Comparison of ENCODE assay signal across 27 mouse cellular contexts in the genomic region with DNA sequence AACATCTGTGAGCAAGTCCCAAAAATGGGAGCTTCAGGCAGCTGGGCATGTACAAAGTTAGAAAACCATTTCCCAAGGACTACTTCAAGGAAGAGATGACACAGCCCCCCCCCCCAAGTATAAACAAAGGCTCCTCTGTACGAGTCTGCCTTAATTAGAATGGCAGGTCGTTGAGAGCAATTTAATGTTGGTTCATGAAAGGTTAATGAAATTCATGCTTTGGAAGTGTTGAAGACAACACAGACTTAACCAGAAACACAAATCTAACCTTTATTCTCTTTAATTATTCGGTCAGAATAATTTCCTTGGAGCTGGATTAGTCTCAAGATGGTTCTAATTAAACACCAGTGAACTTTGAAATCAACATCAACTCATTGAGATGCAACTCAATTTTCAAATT. TPM values are rescaled to one million over a fixed set of nuclear protein-coding genes. Genes with fewer than 3 reads are reported as not detected.
A peak's percentile ranks its signal among the peaks of the same experiment; 100 is the strongest.
DNase-seq lines count a peak whose midpoint lies in the region; ATAC-seq lines count a peak whose summit lies in the region.
"Had no signal": no experiment of that assay in that cellular context is flagged by ENCODE, and none has a peak within 500 bp of the region (broad histone marks: within the 10 kb centered on the region; RNA-seq: fewer than 3 reads in every experiment).

No protein-coding gene starts in this region.

- no peaks in the 10 kb centered on the region for H3K27me3 ChIP-seq in forebrain, embryonic 11.5 days (ENCODE audit: control insufficient read depth, insufficient read depth, low read length)
- no peaks in the 10 kb centered on the region for H3K27me3 ChIP-seq in forebrain, embryonic 15.5 days
- H3K27me3 ChIP-seq in midbrain, embryonic 11.5 days (ENCODE audit: control insufficient read depth, insufficient read depth, low read length): no peaks in the 10 kb centered on the region
- no peaks in the 10 kb centered on the region for H3K27me3 ChIP-seq in midbrain, embryonic 10.5 days (ENCODE audit: low read depth, poor library complexity, severe bottlenecking)
- no peaks in the 10 kb centered on the region for H3K27me3 ChIP-seq in hindbrain, embryonic 13.5 days
- H3K27me3 ChIP-seq: CH12.LX; embryonic facial prominence, embryonic 13.5 days; hindbrain, embryonic 12.5 days; intestine, embryonic 15.5 days had no signal

- no peak for DNase-seq in forebrain, embryonic 11.5 days (ENCODE audit: low spot score)
- no peak for DNase-seq in midbrain, embryonic 11.5 days (ENCODE audit: low spot score, missing footprints)
- DNase-seq in midbrain, embryonic 10.5 days (ENCODE audit: low spot score): no peak
- DNase-seq in retina, postnatal 1 day: peak; percentile 67
- DNase-seq in retina, embryonic 14.5 days (ENCODE audit: low spot score): no peak
- DNase-seq: adrenal gland, adult 2 months; adrenal gland, postnatal 14 days; B cell, adult 2 months; cerebellum, adult 11-12 months; cerebellum, adult 8-10 months; cerebellum, postnatal 10 days; cerebellum, postnatal 36 days; embryo, embryonic 11 days; gastrocnemius, adult 2 months; gastrocnemius, postnatal 14 days; heart, adult 11 months had no signal

- H3K4me2 ChIP-seq in forebrain, embryonic 11.5 days (ENCODE audit: low read depth, low read length, severe bottlenecking): no peak overlapping the region
- H3K4me2 ChIP-seq in forebrain, embryonic 15.5 days (replicated peaks): no peak overlapping the region
- no peak overlapping the region for H3K4me2 ChIP-seq in midbrain, embryonic 11.5 days
- H3K4me2 ChIP-seq in hindbrain, embryonic 13.5 days: no peak overlapping the region
- H3K4me2 ChIP-seq: embryonic facial prominence, embryonic 13.5 days; heart, embryonic 11.5 days; hindbrain, embryonic 12.5 days; intestine, embryonic 15.5 days had no signal

- no peak overlapping the region for H3K4me3 ChIP-seq in forebrain, embryonic 11.5 days (ENCODE audit: low read depth, low read length)
- H3K4me3 ChIP-seq in forebrain, embryonic 15.5 days: no peak overlapping the region
- no peak overlapping the region for H3K4me3 ChIP-seq in midbrain, embryonic 11.5 days (ENCODE audit: low read depth, low read length)
- H3K4me3 ChIP-seq in midbrain, embryonic 10.5 days: no peak overlapping the region
- H3K4me3 ChIP-seq in hindbrain, embryonic 13.5 days: no peak overlapping the region
- H3K4me3 ChIP-seq: embryonic facial prominence, embryonic 10.5 days; embryonic facial prominence, embryonic 13.5 days; erythroblast, embryonic 14.5 days; gastrocnemius, adult 2 months; hindbrain, embryonic 12.5 days; intestine, embryonic 15.5 days had no signal

- ATAC-seq in forebrain, embryonic 11.5 days (replicated peaks; ENCODE audit: low FRiP score): peak; percentile 63; the same call in 1 of the 2 replicates
- ATAC-seq in forebrain, embryonic 15.5 days (replicated peaks): no peak
- ATAC-seq in midbrain, embryonic 11.5 days (ENCODE audit: low FRiP score): peak; percentile 35; the same call in 1 of the 2 replicates
- no peak for ATAC-seq in hindbrain, embryonic 13.5 days (ENCODE audit: low FRiP score)
- ATAC-seq: hindbrain, embryonic 16.5 days; intestine, embryonic 15.5 days had no signal

- no peak overlapping the region for H3K27ac ChIP-seq in forebrain, embryonic 11.5 days (ENCODE audit: low read depth, low read length)
- no peak overlapping the region for H3K27ac ChIP-seq in forebrain, embryonic 15.5 days (replicated peaks)
- no peak overlapping the region for H3K27ac ChIP-seq in midbrain, embryonic 11.5 days (ENCODE audit: low read depth, low read length)
- no peak overlapping the region for H3K27ac ChIP-seq in midbrain, embryonic 10.5 days (replicated peaks)
- no peak overlapping the region for H3K27ac ChIP-seq in hindbrain, embryonic 13.5 days
- H3K27ac ChIP-seq: embryonic facial prominence, embryonic 10.5 days; embryonic facial prominence, embryonic 13.5 days; gastrocnemius, adult 2 months; hindbrain, embryonic 12.5 days; intestine, embryonic 15.5 days had no signal

- H3K9ac ChIP-seq in forebrain, embryonic 11.5 days (ENCODE audit: low read length): no peak overlapping the region
- H3K9ac ChIP-seq in forebrain, embryonic 15.5 days (replicated peaks): no peak overlapping the region
- no peak overlapping the region for H3K9ac ChIP-seq in midbrain, embryonic 11.5 days (ENCODE audit: low read length)
- H3K9ac ChIP-seq in hindbrain, embryonic 13.5 days: no peak overlapping the region
- H3K9ac ChIP-seq: embryonic facial prominence, embryonic 13.5 days; hindbrain, embryonic 12.5 days; intestine, embryonic 15.5 days had no signal

- peaks cover 4% of the 10 kb centered on the region; the same call in 1 of the 2 replicates for H3K9me3 ChIP-seq in forebrain, embryonic 11.5 days (ENCODE audit: control insufficient read depth, low read length)
- no peaks in the 10 kb centered on the region for H3K9me3 ChIP-seq in forebrain, embryonic 15.5 days
- no peaks in the 10 kb centered on the region; the same call in 1 of the 2 replicates for H3K9me3 ChIP-seq in midbrain, embryonic 11.5 days (ENCODE audit: control insufficient read depth, low read length)
- peaks cover 20% of the 10 kb centered on the region for H3K9me3 ChIP-seq in midbrain, embryonic 10.5 days (replicated peaks)
- peaks cover 11% of the 10 kb centered on the region for H3K9me3 ChIP-seq in hindbrain, embryonic 13.5 days
- H3K9me3 ChIP-seq: G1E; intestine, embryonic 15.5 days had no signal

- no peaks in the 10 kb centered on the region for H3K36me3 ChIP-seq in forebrain, embryonic 11.5 days (ENCODE audit: control insufficient read depth, insufficient read depth, low read length)
- H3K36me3 ChIP-seq in forebrain, embryonic 15.5 days: no peaks in the 10 kb centered on the region
- H3K36me3 ChIP-seq in midbrain, embryonic 11.5 days (ENCODE audit: control insufficient read depth, insufficient read depth, low read length): no peaks in the 10 kb centered on the region
- peaks cover 20% of the 10 kb centered on the region for H3K36me3 ChIP-seq in midbrain, embryonic 10.5 days
- H3K36me3 ChIP-seq in hindbrain, embryonic 13.5 days: 0 out of 2 replicates have a peak, but pooled peaks cover 7% of the 10 kb centered on the region
- H3K36me3 ChIP-seq: G1E; hindbrain, embryonic 12.5 days; intestine, embryonic 15.5 days had no signal

- WGBS in forebrain, embryonic 11.5 days: 44% methylated on average over 3 of the region's 3 CpGs
- 30% methylated on average over 3 of the region's 3 CpGs for WGBS in forebrain, embryonic 15.5 days
- WGBS in midbrain, embryonic 11.5 days: 68% methylated on average over 3 of the region's 3 CpGs
- WGBS in midbrain, embryonic 10.5 days: 78% methylated on average over 3 of the region's 3 CpGs
- WGBS in hindbrain, embryonic 13.5 days: 54% methylated on average over 3 of the region's 3 CpGs

- H3K4me1 ChIP-seq in forebrain, embryonic 11.5 days (replicated peaks; ENCODE audit: control insufficient read depth, insufficient read depth, low read length): no peaks in the 10 kb centered on the region; the same call in 1 of the 2 replicates
- no peaks in the 10 kb centered on the region for H3K4me1 ChIP-seq in forebrain, embryonic 15.5 days
- H3K4me1 ChIP-seq in midbrain, embryonic 11.5 days (ENCODE audit: control insufficient read depth, insufficient read depth, low read length): no peaks in the 10 kb centered on the region
- no peaks in the 10 kb centered on the region; the same call in 1 of the 2 replicates for H3K4me1 ChIP-seq in midbrain, embryonic 10.5 days
- H3K4me1 ChIP-seq in hindbrain, embryonic 13.5 days (replicated peaks): peaks cover 7% of the 10 kb centered on the region; the same call in 1 of the 2 replicates
- H3K4me1 ChIP-seq: embryonic facial prominence, embryonic 13.5 days; intestine, embryonic 15.5 days had no signal

RNA-seq across cellular contexts. Expression of a gene that starts 29.4 kb away (rescaled TPM):
- 141 and 155 TPM in 2 replicates for polyA plus RNA-seq in forebrain, embryonic 11.5 days (2014; fragmentation: Nextera tagmentation; extraction: Ambion mirVana)
- polyA plus RNA-seq in forebrain, embryonic 15.5 days (2015; fragmentation: Nextera tagmentation; extraction: Ambion mirVana): 180 TPM in 2 replicates
- polyA plus RNA-seq in midbrain, embryonic 11.5 days (2014; fragmentation: Nextera tagmentation; extraction: Ambion mirVana): 174 and 182 TPM in 2 replicates
- 138 and 143 TPM in 2 replicates for polyA plus RNA-seq in midbrain, embryonic 10.5 days (2016; fragmentation: Nextera tagmentation; extraction: Ambion mirVana)
- polyA plus RNA-seq in hindbrain, embryonic 13.5 days (2015; fragmentation: Nextera tagmentation; extraction: Ambion mirVana): 188 and 192 TPM in 2 replicates

Comparison
In these comparisons a context has a peak if more than half of its experiments do, and no peak if none do; other contexts are left out.
1. ATAC-seq: peak in forebrain, embryonic 11.5 days (single experiment) and midbrain, embryonic 11.5 days (single experiment); none in forebrain, embryonic 15.5 days (single experiment) and hindbrain, embryonic 13.5 days (single experiment).